Mouse (Mus musculus): ENCODE measurements at regions not wholly inside any gene's neighbourhood (a gene's known extent, or its start where the extent isn't known, plus 50 kb on each side); places are given as distances from the start of the nearest gene placed in this dataset.
"Not testable (repeated sequence)": the region's sequence is repeated elsewhere in the genome, so short reads cannot be mapped to it uniquely, and the experiment has no call there.

DNA sequence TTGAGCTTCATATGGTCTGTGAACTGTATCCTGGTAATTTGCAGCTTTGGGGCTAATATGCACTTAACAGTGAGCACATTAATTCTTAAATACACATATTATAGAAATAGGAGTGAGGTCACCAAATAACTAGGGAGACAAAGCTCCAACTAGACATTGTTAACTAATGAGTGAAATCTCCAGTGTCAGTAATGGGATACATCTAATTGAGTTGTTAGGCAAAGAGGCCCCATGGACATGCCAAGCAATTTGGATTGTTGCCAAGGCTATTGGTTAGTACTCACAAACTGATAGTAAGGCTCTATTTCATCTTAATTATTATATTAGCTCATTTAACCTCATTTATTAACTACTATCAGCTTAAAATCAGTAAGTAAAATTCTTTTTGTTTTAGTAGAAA lies 698.5 kb downstream of the Triml1 start:
- no peak for ATAC-seq

DNA sequence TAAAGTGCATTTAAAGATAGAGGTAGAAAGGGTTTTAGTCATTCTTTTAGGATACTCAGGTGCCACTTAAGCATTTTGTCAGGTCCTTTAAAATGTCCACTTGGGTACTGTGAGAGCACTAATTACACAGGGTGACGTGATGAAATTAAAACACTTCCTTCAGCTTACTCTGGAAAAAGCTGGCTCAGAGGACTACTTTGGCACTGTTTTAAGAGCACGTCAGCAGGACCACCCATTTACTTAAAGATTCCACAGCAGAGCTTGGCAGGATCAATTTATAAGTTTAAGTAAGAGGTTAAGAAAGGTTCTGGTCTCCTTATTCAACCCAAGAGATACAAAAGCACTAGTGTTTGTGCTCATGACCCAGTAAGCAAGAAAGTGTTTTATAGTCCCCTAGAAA lies 738.7 kb downstream of the Triml1 start:
- no peak for ATAC-seq
- Histone ChIP-seq H3K27ac (no peak overlapping the region), H3K36me3 (no peaks in the 10 kb centered on the region), H3K4me1 (replicated peaks) (no peaks in the 10 kb centered on the region), H3K27me3 (replicated peaks) (no peaks in the 10 kb centered on the region), H3K9me3 (no peaks in the 10 kb centered on the region), H3K9ac (no peak overlapping the region), H3K4me3 (replicated peaks) (no peak overlapping the region), H3K4me2 (replicated peaks) (no peak overlapping the region)
- WGBS = 48% methylated on average over 2 of the region's 2 CpGs

More for the DNA sequence above, 698.5 kb downstream of the Triml1 start:
- Histone ChIP-seq H3K9me3 (no peaks in the 10 kb centered on the region), H3K27me3 (replicated peaks) (no peaks in the 10 kb centered on the region), H3K27ac (no peak overlapping the region), H3K4me2 (replicated peaks) (no peak overlapping the region), H3K4me1 (replicated peaks) (no peaks in the 10 kb centered on the region), H3K4me3 (replicated peaks) (no peak overlapping the region), H3K9ac (no peak overlapping the region), H3K36me3 (no peaks in the 10 kb centered on the region)

DNA sequence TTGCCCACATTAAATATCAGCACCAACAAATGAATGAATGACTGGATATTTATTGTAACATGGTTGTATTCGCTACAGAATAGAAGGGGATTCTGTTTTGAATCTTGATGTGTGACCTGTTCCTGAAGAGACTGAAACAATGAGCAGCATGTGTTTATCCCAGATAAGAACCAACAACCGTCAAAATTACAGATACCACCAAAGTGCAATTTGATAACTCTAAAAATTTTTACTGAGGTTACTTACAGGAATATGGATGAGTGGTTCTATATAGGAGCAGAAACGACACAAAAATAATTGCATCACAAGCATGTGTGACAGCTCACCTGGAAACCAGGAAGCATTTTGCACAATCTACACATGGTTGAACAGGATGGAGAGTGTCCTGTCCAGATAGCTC lies 744.4 kb downstream of the Triml1 start:
- no peak overlapping the region for H3K9ac ChIP-seq
- 80% methylated on average over 3 of the region's 3 CpGs for WGBS
- no peaks in the 10 kb centered on the region for H3K4me1 ChIP-seq (replicated peaks)
- no peak overlapping the region for H3K27ac ChIP-seq
- H3K9me3 ChIP-seq = no peaks in the 10 kb centered on the region
- ATAC-seq = no peak
- H3K27me3 ChIP-seq (replicated peaks) = no peaks in the 10 kb centered on the region
- no peak overlapping the region for H3K4me2 ChIP-seq (replicated peaks)
- no peaks in the 10 kb centered on the region for H3K36me3 ChIP-seq
- no peak overlapping the region for H3K4me3 ChIP-seq (replicated peaks)

DNA sequence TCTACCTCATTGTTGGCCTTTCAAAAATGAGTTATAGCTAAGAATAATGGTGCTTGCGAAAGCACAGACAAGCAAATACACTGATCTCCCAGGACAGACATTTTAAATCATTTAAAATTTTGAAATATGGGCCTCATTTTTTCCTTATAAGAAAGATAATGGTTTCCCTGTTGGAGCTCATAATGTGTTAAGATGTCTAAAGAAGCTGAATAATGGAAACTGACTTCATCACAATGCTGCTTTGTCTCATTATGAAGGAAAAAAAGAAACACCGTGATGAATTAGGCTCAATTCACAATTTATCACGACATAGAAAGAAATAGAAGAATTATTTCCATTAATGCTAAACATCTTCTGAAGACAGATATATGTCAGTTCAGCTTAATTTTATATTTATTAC lies 752.5 kb downstream of the Triml1 start:
- 76% methylated on average over 3 of the region's 3 CpGs for WGBS
- H3K36me3 ChIP-seq = no peaks in the 10 kb centered on the region
- ATAC-seq = no peak
- no peaks in the 10 kb centered on the region for H3K4me1 ChIP-seq (replicated peaks)
- H3K4me2 ChIP-seq (replicated peaks) = no peak overlapping the region
- no peaks in the 10 kb centered on the region for H3K27me3 ChIP-seq (replicated peaks)
- no peak overlapping the region for H3K27ac ChIP-seq
- H3K9ac ChIP-seq = no peak overlapping the region
- H3K9me3 ChIP-seq = no peaks in the 10 kb centered on the region
- no peak overlapping the region for H3K4me3 ChIP-seq (replicated peaks)

DNA sequence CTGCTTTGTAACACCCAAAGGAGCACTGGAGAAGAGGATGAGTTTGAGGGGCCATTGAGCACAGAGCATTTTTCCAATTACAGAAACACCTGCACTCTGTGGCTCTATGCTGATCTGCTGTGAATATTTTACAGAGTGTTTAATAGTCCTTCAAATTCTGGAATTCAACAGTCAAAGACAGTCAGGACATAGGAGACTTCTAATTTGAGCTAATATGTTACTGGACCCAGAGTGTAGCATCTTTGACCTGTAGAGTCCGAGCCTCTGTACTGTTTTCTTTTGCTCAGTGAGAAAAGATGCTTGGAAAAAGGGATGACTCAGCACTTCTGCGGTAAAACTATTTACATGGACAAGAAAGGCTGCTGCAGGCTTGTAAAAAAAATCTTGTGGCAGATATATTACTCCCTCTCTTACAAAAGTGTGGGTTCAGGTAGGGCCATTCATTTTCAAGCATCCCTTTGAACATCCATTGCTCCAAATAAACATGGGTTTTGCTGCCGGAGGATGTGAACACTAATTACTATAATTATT lies 793.1 kb downstream of the Triml1 start:
- no peak for ATAC-seq
- 43% methylated on average over 3 of the region's 3 CpGs for WGBS
- no peaks in the 10 kb centered on the region for H3K27me3 ChIP-seq (replicated peaks)
- H3K36me3 ChIP-seq = no peaks in the 10 kb centered on the region
- H3K9ac ChIP-seq = no peak overlapping the region
- H3K4me3 ChIP-seq (replicated peaks) = no peak overlapping the region
- no peaks in the 10 kb centered on the region for H3K4me1 ChIP-seq (replicated peaks)
- H3K27ac ChIP-seq = no peak overlapping the region
- H3K4me2 ChIP-seq (replicated peaks) = no peak overlapping the region
- no peaks in the 10 kb centered on the region for H3K9me3 ChIP-seq

- 87% methylated on average over 9 of the region's 9 CpGs for WGBS
- no peaks in the 10 kb centered on the region for H3K36me3 ChIP-seq
- no peak for ATAC-seq
- H3K4me2 ChIP-seq (replicated peaks) = no peak overlapping the region
- H3K4me1 ChIP-seq (replicated peaks) = no peaks in the 10 kb centered on the region
- H3K9me3 ChIP-seq = no peaks in the 10 kb centered on the region
- H3K9ac ChIP-seq = no peak overlapping the region
- H3K4me3 ChIP-seq (replicated peaks) = no peak overlapping the region
- H3K27me3 ChIP-seq (replicated peaks) = no peaks in the 10 kb centered on the region
- H3K27ac ChIP-seq = no peak overlapping the region
Observed at GRCm38 (mm10) chr8:42334708-42335107, 806.6 kb downstream of the Triml1 start.

DNA sequence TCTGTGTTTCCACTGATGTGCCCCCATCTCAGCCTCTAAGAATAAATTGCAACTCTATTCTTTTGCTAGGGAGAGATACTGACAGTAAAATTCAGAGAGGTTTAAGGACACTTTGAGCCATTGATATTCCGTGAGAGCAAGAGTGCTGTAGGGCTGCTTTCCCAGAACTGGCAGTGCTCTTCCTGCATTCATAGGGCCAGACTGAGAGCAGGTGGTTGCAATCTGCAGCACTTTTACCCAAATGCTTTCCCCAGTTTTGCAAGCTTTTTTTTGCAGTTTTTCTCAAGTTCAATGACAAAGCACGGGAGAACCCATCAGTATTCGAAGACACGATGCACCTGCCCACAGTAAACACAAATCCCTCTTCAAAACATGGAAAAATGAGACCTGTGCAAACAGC lies 816.6 kb downstream of the Triml1 start:
- Histone ChIP-seq H3K27ac (no peak overlapping the region), H3K36me3 (no peaks in the 10 kb centered on the region), H3K9me3 (no peaks in the 10 kb centered on the region), H3K27me3 (replicated peaks) (no peaks in the 10 kb centered on the region), H3K4me2 (replicated peaks) (no peak overlapping the region), H3K4me3 (replicated peaks) (no peak overlapping the region), H3K4me1 (replicated peaks) (no peaks in the 10 kb centered on the region), H3K9ac (no peak overlapping the region)
- 77% methylated on average over 4 of the region's 4 CpGs for WGBS
- ATAC-seq = no peak

DNA sequence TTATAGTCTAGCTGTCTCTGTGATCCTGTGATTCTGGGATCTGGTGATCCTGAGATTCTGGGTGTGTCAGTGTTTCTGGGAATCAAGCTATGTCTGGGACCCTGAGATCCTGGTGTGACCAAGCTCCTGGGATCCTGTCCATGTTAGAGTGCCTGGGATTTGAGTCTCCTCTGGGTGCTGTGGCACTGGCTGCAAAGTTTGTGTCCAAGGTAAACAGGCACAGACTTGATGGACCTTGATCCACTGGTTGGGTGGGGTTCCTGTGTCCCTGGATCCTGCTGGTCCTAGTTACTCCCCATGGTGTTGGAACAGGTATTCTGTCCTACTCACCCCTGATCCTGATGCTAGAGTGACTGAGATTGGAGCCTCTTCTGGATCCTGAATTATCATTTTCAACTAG lies 818.4 kb downstream of the Triml1 start:
- Histone ChIP-seq H3K9me3 (no peaks in the 10 kb centered on the region), H3K4me1 (replicated peaks) (no peaks in the 10 kb centered on the region), H3K27me3 (replicated peaks) (no peaks in the 10 kb centered on the region), H3K4me2 (replicated peaks) (no peak overlapping the region), H3K9ac (no peak overlapping the region), H3K4me3 (replicated peaks) (no peak overlapping the region), H3K36me3 (no peaks in the 10 kb centered on the region), H3K27ac (no peak overlapping the region)
- no peak for ATAC-seq

- 49% methylated on average over 1 of the region's 1 CpGs for WGBS
- ATAC-seq = no peak
- Histone ChIP-seq H3K9me3 (no peaks in the 10 kb centered on the region), H3K4me3 (replicated peaks) (no peak overlapping the region), H3K9ac (no peak overlapping the region), H3K36me3 (no peaks in the 10 kb centered on the region), H3K27ac (no peak overlapping the region), H3K4me1 (replicated peaks) (no peaks in the 10 kb centered on the region), H3K4me2 (replicated peaks) (no peak overlapping the region), H3K27me3 (replicated peaks) (no peaks in the 10 kb centered on the region)
Observed at GRCm38 (mm10) chr8:42311060-42311459, 830.2 kb downstream of the Triml1 start.

DNA sequence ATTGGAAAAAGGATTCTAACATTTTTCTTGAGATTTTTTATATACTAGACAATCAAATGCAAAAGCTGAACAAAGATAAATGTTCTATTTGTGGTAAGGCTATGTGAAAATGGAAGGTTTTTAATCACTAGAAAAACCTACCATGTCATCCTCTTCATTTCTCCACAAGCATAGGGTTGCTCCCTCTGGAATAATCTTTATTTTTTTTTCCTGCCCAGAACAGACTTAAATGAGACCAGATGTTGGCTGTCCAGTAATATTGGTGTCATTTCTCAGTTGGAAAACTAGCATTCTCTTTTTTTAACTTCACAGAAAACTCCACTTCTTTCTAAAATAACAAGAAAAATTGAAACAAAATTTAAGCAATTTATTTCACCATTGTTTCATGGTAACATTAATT lies 849.9 kb downstream of the Triml1 start:
- H3K4me3 ChIP-seq (replicated peaks) = no peak overlapping the region
- H3K36me3 ChIP-seq = no peaks in the 10 kb centered on the region
- H3K9ac ChIP-seq = no peak overlapping the region
- no peak for ATAC-seq
- no peaks in the 10 kb centered on the region for H3K9me3 ChIP-seq
- no peak overlapping the region for H3K27ac ChIP-seq
- H3K27me3 ChIP-seq (replicated peaks) = no peaks in the 10 kb centered on the region
- no peaks in the 10 kb centered on the region for H3K4me1 ChIP-seq (replicated peaks)
- H3K4me2 ChIP-seq (replicated peaks) = no peak overlapping the region

GRCm38 (mm10) chr8:42282011-42282410 lies 859.3 kb downstream of the Triml1 start:
- ATAC-seq = no peak
- no peaks in the 10 kb centered on the region for H3K4me1 ChIP-seq (replicated peaks)
- H3K36me3 ChIP-seq = no peaks in the 10 kb centered on the region
- no peak overlapping the region for H3K9ac ChIP-seq
- no peak overlapping the region for H3K4me3 ChIP-seq (replicated peaks)
- H3K4me2 ChIP-seq (replicated peaks) = no peak overlapping the region
- H3K9me3 ChIP-seq = no peaks in the 10 kb centered on the region
- no peaks in the 10 kb centered on the region for H3K27me3 ChIP-seq (replicated peaks)
- no peak overlapping the region for H3K27ac ChIP-seq
- WGBS = 90% methylated on average over 2 of the region's 2 CpGs

GRCm38 (mm10) chr8:42253358-42253757 lies 836.5 kb upstream of the Frg1 start:
- no peak overlapping the region for H3K4me2 ChIP-seq (replicated peaks)
- no peak overlapping the region for H3K4me3 ChIP-seq (replicated peaks)
- H3K9me3 ChIP-seq = no peaks in the 10 kb centered on the region
- no peaks in the 10 kb centered on the region for H3K4me1 ChIP-seq (replicated peaks)
- no peak overlapping the region for H3K9ac ChIP-seq
- no peak for ATAC-seq
- no peaks in the 10 kb centered on the region for H3K36me3 ChIP-seq
- 79% methylated on average over 1 of the region's 1 CpGs for WGBS
- H3K27me3 ChIP-seq (replicated peaks) = no peaks in the 10 kb centered on the region
- H3K27ac ChIP-seq = no peak overlapping the region

DNA sequence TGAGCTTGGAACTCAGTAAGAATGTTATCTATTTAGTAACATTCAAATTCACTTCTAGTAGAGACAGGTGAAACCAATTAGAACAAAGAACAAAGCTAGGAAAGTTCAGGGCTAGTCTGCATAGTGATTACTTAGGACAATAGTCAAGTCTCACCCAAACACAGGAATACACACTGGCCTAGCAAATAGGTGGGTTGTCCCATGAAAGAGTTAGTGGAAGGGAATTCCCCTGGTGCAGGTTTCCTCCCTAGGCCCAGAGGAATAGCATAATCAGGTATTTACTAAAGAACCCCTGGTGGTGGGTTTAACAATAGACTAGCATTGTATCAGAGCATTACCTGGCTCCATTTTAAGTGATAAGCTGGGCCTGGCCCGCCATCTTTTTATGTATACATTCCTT lies 825.4 kb upstream of the Frg1 start:
- H3K4me3 ChIP-seq (replicated peaks); H3K36me3 ChIP-seq; H3K4me2 ChIP-seq (replicated peaks); ATAC-seq; H3K27ac ChIP-seq; H3K4me1 ChIP-seq (replicated peaks); H3K9ac ChIP-seq; H3K9me3 ChIP-seq; H3K27me3 ChIP-seq (replicated peaks): not testable (repeated sequence)
- WGBS = 83% methylated on average over 1 of the region's 1 CpGs
